Mouse (Mus musculus) heart, embryonic 13.5 days (tissue): ENCODE measurements around the gene Sypl2. TPM values are rescaled to one million over a fixed set of nuclear protein-coding genes. Genes with fewer than 3 reads are reported as not detected.

ENCODE experiments used
- ATAC-seq: fragments of 200-750 bp; cut with Nextera tagmentation; 2 replicates; pipeline ENCODE4 v1.8.0; 2017; ENCODE audit warnings: moderate TSS enrichment; ENCODE audit not compliant: insufficient number of reproducible peaks, low FRiP score, low TSS enrichment; ENCODE audit errors: extremely low read depth
- H3K27ac ChIP-seq: fragments of 300-500 bp; sonication (generic); replicated peaks from 2 replicates; pipeline ENCODE4 v1.5.1; 2015; ENCODE audit warnings: moderate library complexity, mild to moderate bottlenecking, inconsistent platforms
- H3K27me3 ChIP-seq: fragments of 300-500 bp; sonication (generic); replicated peaks from 2 replicates; pipeline ENCODE4 v1.6.1; 2015; ENCODE audit warnings: mild to moderate bottlenecking, inconsistent platforms
- H3K36me3 ChIP-seq: fragments of 300-500 bp; sonication (generic); 2 replicates; pipeline ENCODE4 v1.6.1; 2015; ENCODE audit warnings: mild to moderate bottlenecking, inconsistent platforms
- H3K4me1 ChIP-seq: fragments of 300-500 bp; sonication (generic); 2 replicates; pipeline ENCODE4 v1.6.1; 2015; ENCODE audit warnings: inconsistent platforms
- H3K4me2 ChIP-seq: fragments of 300-500 bp; sonication (generic); 2 replicates; pipeline ENCODE4 v1.6.1; 2015; ENCODE audit warnings: inconsistent platforms, mild to moderate bottlenecking, moderate library complexity
- H3K4me3 ChIP-seq: fragments of 300-500 bp; sonication (generic); 2 replicates; pipeline ENCODE4 v1.5.1; 2015; ENCODE audit warnings: moderate library complexity, mild to moderate bottlenecking, inconsistent platforms
- H3K9ac ChIP-seq: fragments of 300-500 bp; sonication (generic); 2 replicates; pipeline ENCODE4 v1.6.1; 2015; ENCODE audit warnings: inconsistent platforms, mild to moderate bottlenecking, moderate library complexity
- H3K9me3 ChIP-seq: fragments of 300-500 bp; sonication (generic); 2 replicates; pipeline ENCODE4 v1.6.1; 2016; ENCODE audit warnings: inconsistent platforms
- WGBS: fragments of 180-500 bp; shearing (Covaris S2); methylation state at CpG from one replicate; pipeline ENCODE4 v1.1.7; 2015; ENCODE audit warnings: mixed read lengths; 5-methylcytosine and 5-hydroxymethylcytosine counted together
- polyA plus RNA-seq: library from polyadenylated mRNA; unstranded; fragments of >200 nt; fragmentation: Nextera tagmentation; extraction: Ambion mirVana; gene quantifications from 2 replicates; pipeline ENCODE4 v1.2.1, GENCODE M21; 2015

Sypl2 gene
- polyA plus RNA-seq, 1 experiment from 2014 or later, result 2.4 TPM

- H3K4me1 ChIP-seq, result peaks cover 3% of the 10 kb centered on the region
- H3K9ac ChIP-seq, result no peak overlapping the region
- no peak overlapping the region for H3K4me3 ChIP-seq
- no peaks in the 10 kb centered on the region for H3K9me3 ChIP-seq
- H3K27ac ChIP-seq, result no peak overlapping the region
- peaks cover 17% of the 10 kb centered on the region for H3K27me3 ChIP-seq
- no peak for ATAC-seq
- no peak overlapping the region for H3K4me2 ChIP-seq
- 51% methylated on average over 14 of the region's 14 CpGs for WGBS
- H3K36me3 ChIP-seq, result no peaks in the 10 kb centered on the region
These were observed 58.9 kb downstream of the Sypl2 start for GRCm38 (mm10) chr3:108167499-108167898.

GRCm38 (mm10) chr3:108166486-108167211, 59.8 kb downstream of the Sypl2 start:
- Histone ChIP-seq H3K4me2 (no peak overlapping the region), H3K36me3 (no peaks in the 10 kb centered on the region), H3K9me3 (no peaks in the 10 kb centered on the region), H3K27me3 (peaks cover 10% of the 10 kb centered on the region), H3K27ac (no peak overlapping the region), H3K4me3 (no peak overlapping the region), H3K9ac (no peak overlapping the region), H3K4me1 (peaks cover 3% of the 10 kb centered on the region)
- ATAC-seq, result no peak
- WGBS, result 26% methylated on average over 9 of the region's 11 CpGs

- WGBS, result 59% methylated on average over 10 of the region's 10 CpGs
- no peak overlapping the region for H3K9ac ChIP-seq
- H3K9me3 ChIP-seq, result no peaks in the 10 kb centered on the region
- no peak overlapping the region for H3K4me2 ChIP-seq
- no peak overlapping the region for H3K27ac ChIP-seq
- peaks cover 3% of the 10 kb centered on the region for H3K4me1 ChIP-seq
- ATAC-seq, result no peak
- peaks cover 10% of the 10 kb centered on the region for H3K27me3 ChIP-seq
- H3K4me3 ChIP-seq, result no peak overlapping the region
- no peaks in the 10 kb centered on the region for H3K36me3 ChIP-seq
These were observed 60.7 kb downstream of the Sypl2 start for GRCm38 (mm10) chr3:108165532-108166315.

- peaks cover 10% of the 10 kb centered on the region for H3K27me3 ChIP-seq
- no peaks in the 10 kb centered on the region for H3K9me3 ChIP-seq
- no peak for ATAC-seq
- peaks cover 3% of the 10 kb centered on the region for H3K4me1 ChIP-seq
- no peak overlapping the region for H3K27ac ChIP-seq
- peak overlapping the region; percentile 50 for H3K4me2 ChIP-seq
- no peaks in the 10 kb centered on the region for H3K36me3 ChIP-seq
- no peak overlapping the region; the same call in 1 of the 2 replicates for H3K9ac ChIP-seq
- 30% methylated on average over 9 of the region's 9 CpGs for WGBS
- H3K4me3 ChIP-seq, result no peak overlapping the region
These were observed 61.6 kb downstream of the Sypl2 start for GRCm38 (mm10) chr3:108164807-108165206.

- peaks cover 10% of the 10 kb centered on the region for H3K4me1 ChIP-seq
- H3K4me2 ChIP-seq, result no peak overlapping the region
- no peak overlapping the region for H3K9ac ChIP-seq
- H3K27ac ChIP-seq, result no peak overlapping the region
- H3K27me3 ChIP-seq, result peaks cover 10% of the 10 kb centered on the region
- ATAC-seq, result no peak
- H3K9me3 ChIP-seq, result no peaks in the 10 kb centered on the region
- 58% methylated on average over 5 of the region's 5 CpGs for WGBS
- H3K36me3 ChIP-seq, result no peaks in the 10 kb centered on the region
- no peak overlapping the region for H3K4me3 ChIP-seq
These were observed 62.4 kb downstream of the Sypl2 start for GRCm38 (mm10) chr3:108164091-108164490.

Other genes with a start within 250 kb of the Sypl2 start
- gene Gstm2, start 240.2 kb downstream of the Sypl2 start, polyA plus RNA-seq, result 52.9 and 53.5 TPM in 2 replicates
- gene Gstm1, start 208.7 kb downstream of the Sypl2 start, polyA plus RNA-seq, result 44.3 and 50.5 TPM in 2 replicates
- gene Gstm4, start 181.8 kb downstream of the Sypl2 start, polyA plus RNA-seq, result 15.2 and 16.4 TPM in 2 replicates
- 29.4 and 30.3 TPM in 2 replicates for gene Ampd2, start 140.0 kb downstream of the Sypl2 start, polyA plus RNA-seq
- 0.20 and 1.3 TPM in 2 replicates for gene Gnat2, start 133.9 kb downstream of the Sypl2 start, polyA plus RNA-seq
- 74.7 and 76.3 TPM in 2 replicates for gene Gnai3, start 80.5 kb downstream of the Sypl2 start, polyA plus RNA-seq
- gene Gpr61, start 71.8 kb downstream of the Sypl2 start, polyA plus RNA-seq, result 0.14 TPM in 1 of 2 replicates, not detected in the other
- gene Amigo1, start 40.3 kb downstream of the Sypl2 start, polyA plus RNA-seq, result 2.6 and 2.8 TPM in 2 replicates
- 2.3 and 3.1 TPM in 2 replicates for gene Cyb561d1, start 25.4 kb downstream of the Sypl2 start, polyA plus RNA-seq
- 7.5 and 8.7 TPM in 2 replicates for gene Atxn7l2, start 15.7 kb downstream of the Sypl2 start, polyA plus RNA-seq
- 213 and 243 TPM in 2 replicates for gene Psma5, start 30.3 kb upstream of the Sypl2 start, polyA plus RNA-seq
- 8.9 and 11.9 TPM in 2 replicates for gene Sort1, start 57.4 kb upstream of the Sypl2 start, polyA plus RNA-seq
- gene Mybphl, start 138.3 kb upstream of the Sypl2 start, polyA plus RNA-seq, result 40.7 and 45.8 TPM in 2 replicates
- gene Psrc1, start 157.2 kb upstream of the Sypl2 start, polyA plus RNA-seq, result 24.4 and 25.4 TPM in 2 replicates
- 2.1 and 3.1 TPM in 2 replicates for gene Celsr2, start 188.9 kb upstream of the Sypl2 start, polyA plus RNA-seq
- gene Sars, start 218.6 kb upstream of the Sypl2 start, polyA plus RNA-seq, result 78.2 and 91.4 TPM in 2 replicates